In the genomic region with DNA sequence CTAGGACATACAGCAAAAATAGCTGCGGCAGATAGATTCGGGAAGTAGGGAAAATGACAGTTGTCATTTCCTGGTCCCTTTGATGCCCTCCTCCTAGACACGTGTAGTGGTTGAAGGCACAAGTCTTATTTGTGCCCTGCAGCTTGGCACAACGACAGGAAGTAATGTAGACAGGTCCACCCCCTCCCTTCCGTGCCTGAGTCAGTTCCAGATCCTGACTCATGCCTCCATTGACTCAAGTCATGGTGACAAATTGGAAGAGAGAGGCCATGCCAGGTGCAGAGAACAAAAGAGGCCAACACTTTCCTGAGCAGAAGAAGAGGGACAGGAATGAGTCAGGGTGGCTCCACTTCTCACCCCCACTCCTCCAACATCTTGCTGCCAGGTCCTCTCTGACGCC, we compare ENCODE assay signal across 9 mouse cellular contexts. TPM values are rescaled to one million over a fixed set of nuclear protein-coding genes. Genes with fewer than 3 reads are reported as not detected.
DNase-seq lines count a peak whose midpoint lies in the region; ATAC-seq and TF ChIP-seq lines count a peak whose summit lies in the region.
"Had no signal": no experiment of that assay in that cellular context is flagged by ENCODE, and none has a peak within 500 bp of the region (broad histone marks: within the 10 kb centered on the region; RNA-seq: fewer than 3 reads in every experiment).

No protein-coding gene starts in this region.

- H3K9ac ChIP-seq in neural tube, embryonic 15.5 days (replicated peaks), result no peak overlapping the region

- H3K27ac ChIP-seq in heart, embryonic 10.5 days, result no peak overlapping the region
- H3K27ac ChIP-seq in neural tube, embryonic 15.5 days (replicated peaks), result no peak overlapping the region

- 68% methylated on average over 6 of the region's 6 CpGs for WGBS in heart, embryonic 10.5 days
- 71% methylated on average over 6 of the region's 6 CpGs for WGBS in neural tube, embryonic 15.5 days

- no peaks in the 10 kb centered on the region for H3K9me3 ChIP-seq in heart, embryonic 10.5 days
- no peaks in the 10 kb centered on the region for H3K9me3 ChIP-seq in neural tube, embryonic 15.5 days (replicated peaks)

- TF ChIP-seq POLR2A in myocyte (IDR thresholded peaks at IDR 0.05; ENCODE audit: insufficient read length, low read depth), result no peak

- no peaks in the 10 kb centered on the region for H3K27me3 ChIP-seq in heart, embryonic 10.5 days (ENCODE audit: insufficient read depth, poor library complexity, severe bottlenecking)
- no peaks in the 10 kb centered on the region for H3K27me3 ChIP-seq in myocyte (ENCODE audit: control insufficient read depth, insufficient read depth, insufficient read length)
- H3K27me3 ChIP-seq in neural tube, embryonic 15.5 days (replicated peaks), result no peaks in the 10 kb centered on the region

- no peaks in the 10 kb centered on the region for H3K4me1 ChIP-seq in heart, embryonic 10.5 days
- H3K4me1 ChIP-seq in neural tube, embryonic 15.5 days, result no peaks in the 10 kb centered on the region

- H3K36me3 ChIP-seq in heart, embryonic 10.5 days, result no peaks in the 10 kb centered on the region
- H3K36me3 ChIP-seq in myocyte (ENCODE audit: control insufficient read depth, insufficient read depth), result no peaks in the 10 kb centered on the region
- no peaks in the 10 kb centered on the region for H3K36me3 ChIP-seq in neural tube, embryonic 15.5 days

- no peak overlapping the region for H3ac ChIP-seq in myocyte (ENCODE audit: control insufficient read depth, insufficient read length)

- peak overlapping the region; percentile 51 for H3K4me2 ChIP-seq in myocyte (ENCODE audit: low read depth)
- H3K4me2 ChIP-seq in neural tube, embryonic 15.5 days, result no peak overlapping the region

- no peak overlapping the region for H3K4me3 ChIP-seq in heart, embryonic 10.5 days
- H3K4me3 ChIP-seq in myocyte, result no peak overlapping the region
- H3K4me3 ChIP-seq in neural tube, embryonic 15.5 days (replicated peaks), result no peak overlapping the region
- H3K4me3 ChIP-seq: erythroblast, embryonic 14.5 days had no signal

- H3K79me2 ChIP-seq in myocyte (ENCODE audit: control insufficient read depth, insufficient read depth), result no peaks in the 10 kb centered on the region

- ATAC-seq in neural tube, embryonic 15.5 days (ENCODE audit: low FRiP score), result no peak

- DNase-seq in heart, adult 11 months, result peak; percentile 82
- no peak for DNase-seq in heart, embryonic 10.5 days (ENCODE audit: low spot score)
- DNase-seq in Muller cell, postnatal 12 days (ENCODE audit: inconsistent ontology term), result peak; percentile 93
- peak; percentile 36 for DNase-seq in fibroblast of lung, adult 2 months (ENCODE audit: low read depth)
- DNase-seq in spleen, adult 18-20 months, result no peak
- DNase-seq in neural tube, embryonic 10.5 days (ENCODE audit: extremely low spot score, low spot score), result no peak

TF ChIP-seq in myocyte, 11 proteins besides CTCF, POLR2A, EP300 and RAD21:
- peak; percentile 7 to 83 (median 48) for TF ChIP-seq MYOD1 (IDR thresholded peaks at IDR 0.05; ENCODE audit: control insufficient read depth in 1 of 3, insufficient read length in 2 of 3, low read depth in 2 of 3)
- no peak for TF ChIP-seq TCF12 (IDR thresholded peaks at IDR 0.05; ENCODE audit: insufficient read depth, poor library complexity, severe bottlenecking)

RNA-seq across cellular contexts. Expression of a gene that starts 19.4 kb away (rescaled TPM):
- 117 and 128 TPM in 2 replicates for polyA plus RNA-seq in heart, embryonic 10.5 days (2016; fragmentation: Nextera tagmentation; extraction: Ambion mirVana)
- polyA plus RNA-seq in myocyte (2012; fragmentation: generic; extraction: Trizol), result 66.5 TPM
- polyA plus RNA-seq in neural tube, embryonic 15.5 days (2015; fragmentation: Nextera tagmentation; extraction: Ambion mirVana), result 352 and 406 TPM in 2 replicates

RNA-seq across cellular contexts. Expression of a gene that starts 53.0 kb away (rescaled TPM):
- polyA plus RNA-seq in heart, embryonic 10.5 days (2016; fragmentation: Nextera tagmentation; extraction: Ambion mirVana), result 24.2 and 29.2 TPM in 2 replicates
- polyA plus RNA-seq in myocyte (2012; fragmentation: generic; extraction: Trizol), result 387 TPM
- polyA plus RNA-seq in neural tube, embryonic 15.5 days (2015; fragmentation: Nextera tagmentation; extraction: Ambion mirVana), result 5.8 and 8.2 TPM in 2 replicates
- polyA plus RNA-seq: erythroblast, embryonic 14.5 days had no signal

Comparison
In these comparisons a context has a peak if more than half of its experiments do, and no peak if none do; other contexts are left out.
1. DNase-seq: peak in heart, adult 11 months (single experiment), Muller cell, postnatal 12 days (single experiment) and fibroblast of lung, adult 2 months (single experiment); none in heart, embryonic 10.5 days (single experiment), spleen, adult 18-20 months (0 of 2) and neural tube, embryonic 10.5 days (single experiment).
2. RNA of a gene that starts 53.0 kb away (polyA plus RNA-seq): 387 TPM in myocyte (single experiment); 24.2 to 29.2 TPM in heart, embryonic 10.5 days and 5.8 to 8.2 TPM in neural tube, embryonic 15.5 days; every median in the first group is over 10 times any median in the second.